Mouse (Mus musculus) cortical plate, adult 2 months (tissue): Measurements from ENCODE around the gene Ddx43.

Source experiments
- CTCF ChIP-seq: fragments of 200-500 bp; IDR thresholded peaks from 2 replicates; pipeline ENCODE4 v1.5.1; 2011; ENCODE audit warnings: mild to moderate bottlenecking, control low read depth, low read length; ENCODE audit not compliant: insufficient read depth; ENCODE audit errors: extremely low read depth
- POLR2A ChIP-seq: fragments of 200-500 bp; IDR thresholded peaks from 2 replicates; pipeline ENCODE4 v1.6.1; 2011; ENCODE audit warnings: mild to moderate bottlenecking, low read length, control low read depth; ENCODE audit not compliant: insufficient read depth; ENCODE audit errors: extremely low read depth

GRCm38 (mm10) chr9:78430486-78430885 lies 34.9 kb downstream of the Ddx43 start:
- TF ChIP-seq POLR2A (no peak), CTCF (no peak)
